Mouse (Mus musculus): ENCODE data around the gene Angpt4.

DNA sequence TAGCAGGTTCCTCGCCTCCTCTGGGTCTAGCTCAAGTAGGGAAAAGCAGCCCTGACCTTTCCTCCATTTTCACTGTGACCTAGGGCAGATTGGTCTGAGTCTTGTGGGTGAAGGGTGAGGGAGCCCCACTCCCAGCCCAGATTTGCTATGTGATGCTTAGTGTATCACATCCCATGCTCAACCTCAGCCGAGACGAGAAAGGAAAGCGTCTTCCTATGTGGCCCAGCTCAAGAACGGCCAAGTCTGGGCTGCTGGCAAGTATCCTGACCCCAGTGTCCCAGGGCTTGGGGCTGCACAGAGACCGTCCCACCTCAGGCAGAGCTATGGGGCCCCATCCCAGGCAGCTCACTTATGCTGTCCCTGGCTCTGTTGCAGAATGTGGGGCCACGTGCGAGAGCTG, 42.8 kb upstream of the Angpt4 start:
- TF ChIP-seq GATA1 (IDR thresholded peaks at IDR 0.05; ENCODE audit: borderline replicate concordance, low read length) (no peak), FLI1 (IDR thresholded peaks at IDR 0.05; ENCODE audit: low read length) (no peak)

Measured in megakaryocyte, embryonic 14.5 days (primary cell).